Mouse (Mus musculus) cerebellum, postnatal 4 days (tissue): ENCODE results near the gene Kmt2a.

Experiments used
- DNase-seq, 2 experiments: peaks; one replicate each; pipeline ENCODE4 v3.0.0; 2022; ENCODE audit warnings: low spot score in 2 of 2, mixed read lengths in 1 of 2

Gene Kmt2a

GRCm38 (mm10) chr9:44880309-44881081 lies 601 bp downstream of the Kmt2a start:
- DNase-seq = peak in 1 of 2 experiments; percentile 32

DNA sequence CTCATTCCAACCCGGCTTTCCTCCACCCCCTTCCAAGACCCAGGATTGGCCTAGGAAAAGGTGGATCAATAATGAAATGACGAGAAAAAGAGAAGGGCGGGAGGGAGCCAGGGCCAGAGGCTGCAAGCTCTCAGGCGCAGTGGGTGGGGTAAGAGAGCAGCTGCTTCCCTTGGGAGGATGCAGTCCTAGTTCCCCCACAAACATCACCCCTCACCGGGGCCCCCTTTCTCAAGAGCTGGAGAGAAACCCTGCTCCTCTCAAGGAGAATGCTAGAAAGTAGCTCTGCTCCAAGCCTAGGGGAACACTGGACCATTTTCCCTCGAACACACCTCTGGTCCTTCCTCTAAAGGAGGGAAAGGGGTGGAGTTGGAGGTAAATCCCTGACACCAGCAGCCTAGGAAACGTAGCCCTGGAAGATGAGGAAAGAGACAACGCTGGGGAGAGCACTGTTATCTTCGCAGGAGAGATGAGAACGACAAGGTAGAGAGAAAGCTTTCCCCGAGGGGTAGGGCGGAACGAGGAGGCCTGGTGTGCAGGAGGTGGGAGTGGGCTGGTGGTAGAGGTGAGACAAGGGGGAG lies 1.3 kb downstream of the Kmt2a start:
- DNase-seq = peak in 1 of 2 experiments; percentile 11

DNA sequence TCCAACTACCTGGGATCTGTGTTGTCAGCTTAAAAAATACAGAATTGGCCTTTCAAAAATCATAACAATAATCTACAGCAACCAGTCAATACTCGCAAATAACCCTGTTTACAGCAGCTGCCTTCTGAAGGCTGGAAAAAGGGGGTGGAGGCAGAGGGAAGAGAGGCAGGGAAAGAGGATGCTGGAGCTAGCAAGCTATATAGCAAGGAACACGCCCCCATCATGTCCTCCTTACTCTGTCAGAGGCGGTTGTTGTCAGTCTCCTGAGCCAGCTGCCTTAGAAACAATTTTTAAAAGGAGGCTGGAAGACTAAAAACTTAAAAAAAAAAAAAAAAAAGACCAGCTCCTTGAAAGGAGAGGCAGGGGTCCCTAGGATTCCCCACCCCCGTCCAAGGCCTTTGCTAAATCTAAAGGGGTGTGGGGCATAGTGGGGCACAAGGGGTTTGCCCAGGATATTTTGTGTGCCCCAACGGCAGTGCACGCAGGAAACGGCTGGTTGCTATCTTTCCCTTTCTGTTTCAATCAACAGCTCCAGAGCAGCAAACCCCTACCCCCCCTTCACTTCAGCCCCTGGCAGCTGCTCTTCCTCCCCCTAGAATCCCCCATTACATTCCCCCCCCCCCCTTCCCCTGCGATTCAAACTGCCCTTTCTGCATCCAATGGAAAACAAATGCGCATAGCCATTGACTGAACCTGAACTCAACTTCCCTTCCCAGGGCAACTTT lies 2.2 kb downstream of the Kmt2a start:
- DNase-seq = no peak

- DNase-seq = no peak
Observed at GRCm38 (mm10) chr9:44877686-44878085, 3.4 kb downstream of the Kmt2a start.

GRCm38 (mm10) chr9:44875476-44875875 lies 5.6 kb downstream of the Kmt2a start:
- DNase-seq = no peak

- no peak for DNase-seq
Observed at GRCm38 (mm10) chr9:44874198-44874597, 6.9 kb downstream of the Kmt2a start.

GRCm38 (mm10) chr9:44873665-44874064 lies 7.4 kb downstream of the Kmt2a start:
- DNase-seq = no peak

- no peak for DNase-seq
Observed at GRCm38 (mm10) chr9:44868336-44869094, 12.6 kb downstream of the Kmt2a start.

- no peak for DNase-seq
Observed at GRCm38 (mm10) chr9:44867664-44868063, 13.4 kb downstream of the Kmt2a start.

- DNase-seq = no peak
Observed at GRCm38 (mm10) chr9:44866501-44867240, 14.4 kb downstream of the Kmt2a start.

- no peak for DNase-seq
Observed at GRCm38 (mm10) chr9:44861121-44861520, 20.0 kb downstream of the Kmt2a start.

- DNase-seq = no peak
Observed at GRCm38 (mm10) chr9:44858657-44859056, 22.4 kb downstream of the Kmt2a start.

DNA sequence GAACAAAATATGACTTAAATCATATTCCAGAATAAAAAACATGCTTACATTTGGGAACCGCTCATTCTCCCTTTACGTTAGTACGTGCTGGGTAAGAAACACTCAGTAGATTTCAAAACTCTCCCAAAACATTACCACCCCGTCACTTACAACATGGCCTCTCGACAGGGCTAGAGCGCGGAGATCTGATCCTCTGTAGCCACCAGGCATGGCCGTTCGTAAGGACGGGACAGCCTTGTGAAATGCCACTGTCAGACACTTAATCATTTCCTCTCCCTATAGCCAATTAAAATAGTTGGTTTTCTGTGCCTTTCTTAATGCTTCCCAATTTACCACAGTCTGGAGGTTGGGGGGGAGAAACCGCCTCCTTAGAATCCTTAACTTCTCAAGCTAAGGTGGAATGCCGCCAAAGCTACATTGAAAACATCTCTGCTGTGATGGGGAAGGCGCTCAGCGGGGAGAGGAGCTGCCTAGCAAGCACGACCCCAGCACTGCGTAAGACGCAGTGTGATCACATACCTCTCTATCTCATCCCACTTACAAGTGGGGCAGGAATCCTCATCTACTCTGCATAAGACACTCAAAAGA lies 23.6 kb downstream of the Kmt2a start:
- no peak for DNase-seq

GRCm38 (mm10) chr9:44855153-44855552 lies 25.9 kb downstream of the Kmt2a start:
- no peak for DNase-seq

DNA sequence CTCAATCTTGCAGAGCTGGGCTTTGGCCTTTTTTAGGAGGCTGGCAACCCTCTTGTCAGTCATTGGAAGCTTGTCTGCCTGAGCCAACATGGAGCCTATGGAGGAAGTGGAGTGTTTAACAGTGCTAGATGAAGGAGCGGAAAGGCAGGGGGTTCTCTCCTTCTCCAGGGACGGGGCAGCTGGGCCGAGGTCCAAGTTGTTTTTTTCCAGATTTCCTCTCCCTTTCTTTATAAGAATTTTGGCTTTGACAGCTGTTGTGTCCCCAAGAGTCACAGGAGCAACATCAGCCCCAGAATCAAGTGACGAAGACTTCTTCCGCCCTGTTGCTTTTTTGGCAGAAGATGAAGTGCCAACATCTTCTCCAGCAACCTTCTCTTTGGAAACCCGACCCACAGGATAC lies 33.6 kb downstream of the Kmt2a start:
- no peak for DNase-seq

- no peak for DNase-seq
Observed at GRCm38 (mm10) chr9:44841241-44841640, 39.9 kb downstream of the Kmt2a start.

DNA sequence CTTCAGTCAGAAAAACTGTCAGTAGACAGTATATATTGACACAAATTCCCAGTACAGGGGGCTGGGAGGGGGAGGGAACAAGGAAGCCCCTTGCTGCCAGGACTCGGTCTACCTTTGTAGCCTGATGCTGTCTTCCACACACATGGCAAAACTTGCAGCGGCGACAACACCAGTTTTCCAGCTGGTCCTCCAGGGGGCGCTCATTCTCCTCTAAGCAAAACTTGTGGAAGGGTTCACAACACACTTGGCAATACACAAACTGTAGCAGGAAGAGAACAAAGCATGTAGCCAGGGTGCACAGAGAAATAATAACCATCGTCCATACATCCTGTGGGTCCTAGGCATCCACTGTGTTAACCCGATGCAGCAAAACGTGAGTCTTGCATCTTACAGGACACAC lies 44.7 kb downstream of the Kmt2a start:
- DNase-seq = peak; percentile 66 to 70

- DNase-seq = no peak
Observed at GRCm38 (mm10) chr9:44832356-44832755, 48.7 kb downstream of the Kmt2a start.

DNA sequence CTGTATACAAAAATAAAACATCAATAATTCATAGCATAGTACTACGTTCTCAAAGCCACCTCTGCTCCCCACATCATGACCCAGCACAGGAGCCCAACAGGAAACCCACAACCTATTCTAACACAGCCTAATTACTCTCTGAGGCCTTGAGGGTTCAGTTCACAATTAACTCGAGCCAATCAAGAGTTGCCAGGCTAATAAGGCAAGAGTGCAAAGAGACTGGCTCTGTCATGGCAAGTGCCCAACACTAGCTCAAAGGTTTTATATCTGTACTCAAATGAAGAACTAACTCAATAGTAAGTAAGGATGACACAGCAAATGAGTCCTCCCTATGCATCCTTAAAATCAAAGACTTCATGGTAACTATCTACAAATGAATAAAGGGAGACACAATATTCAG lies 50.6 kb downstream of the Kmt2a start:
- no peak for DNase-seq

DNA sequence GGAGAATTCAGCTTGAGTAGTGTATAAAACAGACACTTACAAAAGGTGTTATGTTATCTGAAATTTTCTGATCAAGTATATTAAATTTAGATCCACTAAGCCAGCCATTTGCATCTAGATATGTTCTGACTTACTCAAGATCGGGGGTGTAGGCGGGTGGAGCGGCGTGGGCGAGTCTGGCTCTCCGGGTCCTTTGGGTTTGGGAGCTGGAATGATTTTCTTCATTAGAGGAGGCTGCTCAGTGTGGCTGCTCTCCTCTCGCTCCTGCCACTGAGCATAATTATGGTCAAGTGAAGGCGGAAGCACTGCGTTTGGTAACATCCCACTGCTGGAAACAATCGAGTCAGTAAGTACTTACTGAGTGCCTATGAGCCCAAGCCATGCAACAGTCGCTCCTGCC lies 52.2 kb downstream of the Kmt2a start:
- DNase-seq = no peak

DNA sequence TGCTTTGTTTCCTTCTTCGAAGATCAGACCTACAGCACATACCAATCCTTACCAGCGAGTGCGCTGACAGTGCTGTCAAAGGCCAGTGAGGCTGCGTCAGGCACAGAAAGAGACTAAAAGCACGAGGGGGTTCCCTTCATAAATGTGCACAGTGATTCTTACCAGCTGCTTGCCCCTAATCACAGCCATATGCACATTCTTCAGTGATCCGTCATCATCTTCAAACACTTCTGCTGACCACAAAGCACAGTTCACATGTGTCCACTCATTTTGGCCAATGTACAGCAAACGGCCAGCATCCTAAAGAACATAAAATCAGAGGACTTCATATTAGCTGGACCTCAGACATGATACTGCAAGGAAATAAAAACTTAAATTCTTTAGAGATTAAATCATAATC lies 54.4 kb downstream of the Kmt2a start:
- no peak for DNase-seq
